ENCODE assay signal across 9 mouse cellular contexts in the genomic region with DNA sequence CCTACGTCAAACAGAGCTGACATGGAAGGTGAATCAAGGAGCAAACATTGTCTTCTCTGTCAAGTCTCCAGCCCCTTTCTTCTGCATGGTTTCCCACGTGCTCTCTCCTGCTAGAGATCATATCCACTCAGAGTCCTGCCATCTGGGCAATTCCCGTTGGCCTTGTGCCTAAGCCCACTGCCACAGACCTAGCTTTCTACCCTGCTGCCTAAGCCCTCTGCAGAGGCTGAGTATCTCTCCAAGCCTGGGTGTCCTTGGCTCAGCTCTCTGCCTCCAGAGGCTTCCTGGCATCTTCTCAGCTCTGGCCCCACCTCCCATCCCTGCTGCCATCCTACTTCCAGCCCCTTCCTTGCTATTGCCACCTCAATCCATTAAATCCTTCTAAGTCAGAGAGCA.
DNase-seq lines count a peak whose midpoint lies in the region; ATAC-seq lines count a peak whose summit lies in the region.
"Had no signal": no experiment of that assay in that cellular context is flagged by ENCODE, and none has a peak within 500 bp of the region (broad histone marks: within the 10 kb centered on the region; RNA-seq: fewer than 3 reads in every experiment).

No protein-coding gene starts in this region.

- H3K4me1 ChIP-seq in midbrain, embryonic 13.5 days (replicated peaks) = no peaks in the 10 kb centered on the region
- H3K4me1 ChIP-seq: limb, embryonic 15.5 days had no signal

- no peaks in the 10 kb centered on the region for H3K9me3 ChIP-seq in midbrain, embryonic 13.5 days
- H3K9me3 ChIP-seq: limb, embryonic 15.5 days had no signal

- no peak overlapping the region for H3K9ac ChIP-seq in midbrain, embryonic 13.5 days (replicated peaks)
- H3K9ac ChIP-seq: limb, embryonic 15.5 days had no signal

- no peak overlapping the region for H3K4me3 ChIP-seq in midbrain, embryonic 13.5 days (replicated peaks)
- H3K4me3 ChIP-seq: limb, embryonic 15.5 days had no signal

- peak; percentile 95 for DNase-seq in heart, adult 11 months
- no peak for DNase-seq in heart, adult 8-10 months (ENCODE audit: low spot score)
- DNase-seq in right cerebral cortex, adult 2 months (ENCODE audit: low spot score in 2 of 2) = peak; percentile 12 to 16
- no peak for DNase-seq in right cerebral cortex, postnatal 36 days (ENCODE audit: low spot score in 2 of 2)
- peak; percentile 45 to 46 for DNase-seq in frontal cortex, postnatal 36 days (ENCODE audit: low spot score in 2 of 2)
- peak; percentile 35 for DNase-seq in right cerebral cortex, postnatal 4 days
- no peak for DNase-seq in natural killer cell, adult 2 months (ENCODE audit: low spot score in 2 of 2)

- H3K27ac ChIP-seq in midbrain, embryonic 13.5 days = no peak overlapping the region
- H3K27ac ChIP-seq: limb, embryonic 15.5 days had no signal

- WGBS in midbrain, embryonic 13.5 days = 66% methylated on average over 3 of the region's 3 CpGs

- no peaks in the 10 kb centered on the region for H3K27me3 ChIP-seq in midbrain, embryonic 13.5 days
- H3K27me3 ChIP-seq: limb, embryonic 15.5 days had no signal

- ATAC-seq in midbrain, embryonic 13.5 days = no peak

- H3K36me3 ChIP-seq in midbrain, embryonic 13.5 days = no peaks in the 10 kb centered on the region
- H3K36me3 ChIP-seq: limb, embryonic 15.5 days had no signal

- H3K4me2 ChIP-seq in midbrain, embryonic 13.5 days (replicated peaks) = no peak overlapping the region
- H3K4me2 ChIP-seq: limb, embryonic 15.5 days had no signal

Comparison
In these comparisons a context has a peak if more than half of its experiments do, and no peak if none do; other contexts are left out.
1. DNase-seq: peak in heart, adult 11 months (single experiment), right cerebral cortex, adult 2 months (2 of 2), frontal cortex, postnatal 36 days (2 of 2) and right cerebral cortex, postnatal 4 days (single experiment); none in heart, adult 8-10 months (single experiment), right cerebral cortex, postnatal 36 days (0 of 2) and natural killer cell, adult 2 months (0 of 2).